Mouse (Mus musculus): ENCODE data around the gene Gchfr. TPM values are rescaled to one million over a fixed set of nuclear protein-coding genes. Genes with fewer than 3 reads are reported as not detected.

The Gchfr gene
- 1 to 10 TPM; 4.3 to 6.5 TPM for total RNA-seq (2021)

- peak; percentile 70 to 76 for DNase-seq
- intact Hi-C loops (cut with DNase I): no loop called here
Observed at GRCm38 (mm10) chr2:119166901-119167865, at the start of gene Gchfr. Gchfr (plus strand) TSS chr2:119167773.

- intact Hi-C loops (cut with DNase I): no loop called here
- no peak for DNase-seq
Observed at GRCm38 (mm10) chr2:119136346-119136898, 31.2 kb upstream of the Gchfr start.

- intact Hi-C loops (cut with DNase I): loop anchor here (1.0 kb wide), 1 partner anchor 44 kb away; no protein-coding TSS in a partner anchor
- DNase-seq: no peak
Observed at GRCm38 (mm10) chr2:119145199-119145598, 22.4 kb upstream of the Gchfr start.

GRCm38 (mm10) chr2:119146435-119146834 is 21.1 kb upstream of the Gchfr start:
- intact Hi-C loops (cut with DNase I): no loop called here
- DNase-seq: no peak

GRCm38 (mm10) chr2:119147160-119147678 is 20.4 kb upstream of the Gchfr start:
- no peak for DNase-seq
- intact Hi-C loops (cut with DNase I): no loop called here

- no peak for DNase-seq
Observed at GRCm38 (mm10) chr2:119147775-119148174, 19.8 kb upstream of the Gchfr start.

GRCm38 (mm10) chr2:119152255-119152654 is 15.3 kb upstream of the Gchfr start:
- no peak for DNase-seq
- intact Hi-C loops (cut with DNase I): no loop called here

More at GRCm38 (mm10) chr2:119147775-119148174, 19.8 kb upstream of the Gchfr start:
- intact Hi-C loops (cut with DNase I): no loop called here

- DNase-seq: no peak
- intact Hi-C loops (cut with DNase I): no loop called here
Observed at GRCm38 (mm10) chr2:119154683-119155082, 12.9 kb upstream of the Gchfr start.

- DNase-seq: no peak
- intact Hi-C loops (cut with DNase I): no loop called here
Observed at GRCm38 (mm10) chr2:119155388-119155787, 12.2 kb upstream of the Gchfr start.

GRCm38 (mm10) chr2:119156081-119156680 is 11.4 kb upstream of the Gchfr start:
- peak in 1 of 2 experiments; percentile 25 for DNase-seq
- intact Hi-C loops (cut with DNase I): no loop called here

- intact Hi-C loops (cut with DNase I): loop anchor here (1.0 kb wide), 1 partner anchor 32 kb away; no protein-coding TSS in a partner anchor
- peak; percentile 91 to 92 for DNase-seq
Observed at GRCm38 (mm10) chr2:119156681-119157572, 10.6 kb upstream of the Gchfr start, which contains the start of gene Rmdn3. Rmdn3 (minus strand) TSS chr2:119157034.

GRCm38 (mm10) chr2:119157836-119158235 is 9.7 kb upstream of the Gchfr start:
- intact Hi-C loops (cut with DNase I): loop anchor here (1.0 kb wide), 1 partner anchor 31 kb away; no protein-coding TSS in a partner anchor
- DNase-seq: no peak

GRCm38 (mm10) chr2:119161247-119161646 is 6.3 kb upstream of the Gchfr start:
- intact Hi-C loops (cut with DNase I): no loop called here
- DNase-seq: no peak

GRCm38 (mm10) chr2:119163135-119163534 is 4.4 kb upstream of the Gchfr start:
- intact Hi-C loops (cut with DNase I): no loop called here
- no peak for DNase-seq

GRCm38 (mm10) chr2:119163999-119164398 is 3.6 kb upstream of the Gchfr start:
- no peak for DNase-seq
- intact Hi-C loops (cut with DNase I): no loop called here

- no peak for DNase-seq
- intact Hi-C loops (cut with DNase I): no loop called here
Observed at GRCm38 (mm10) chr2:119165401-119165800, 2.2 kb upstream of the Gchfr start.

- DNase-seq: no peak
- intact Hi-C loops (cut with DNase I): no loop called here
Observed at GRCm38 (mm10) chr2:119167866-119168256, 288 bp downstream of the Gchfr start.

GRCm38 (mm10) chr2:119170282-119170681 is 2.7 kb downstream of the Gchfr start:
- no peak for DNase-seq
- intact Hi-C loops (cut with DNase I): no loop called here

GRCm38 (mm10) chr2:119171574-119171973 is 4.0 kb downstream of the Gchfr start:
- no peak for DNase-seq

GRCm38 (mm10) chr2:119172446-119172845 is 4.9 kb downstream of the Gchfr start:
- intact Hi-C loops (cut with DNase I): no loop called here

More at GRCm38 (mm10) chr2:119171574-119171973, 4.0 kb downstream of the Gchfr start:
- intact Hi-C loops (cut with DNase I): no loop called here

More at GRCm38 (mm10) chr2:119172446-119172845, 4.9 kb downstream of the Gchfr start:
- no peak for DNase-seq
